Mouse (Mus musculus): Measurements from ENCODE around the gene Nav2. TPM values are rescaled to one million over a fixed set of nuclear protein-coding genes. Genes with fewer than 3 reads are reported as not detected.

Nav2 gene
- polyA plus RNA-seq, 1 experiment from 2014 or later, result 7.5 TPM

- Histone ChIP-seq H3K4me2 (ENCODE audit: low read depth, severe bottlenecking) (no peak overlapping the region), H3K36me3 (ENCODE audit: control insufficient read depth, insufficient read depth, low read length) (no peaks in the 10 kb centered on the region), H3K4me3 (ENCODE audit: low read depth, low read length) (no peak overlapping the region), H3K9me3 (ENCODE audit: control insufficient read depth, low read length) (no peaks in the 10 kb centered on the region), H3K4me1 (ENCODE audit: control insufficient read depth, insufficient read depth, low read length) (no peaks in the 10 kb centered on the region), H3K27ac (replicated peaks; ENCODE audit: low read depth, low read length) (peak overlapping the region; percentile 71), H3K27me3 (ENCODE audit: control insufficient read depth, insufficient read depth, low read length) (no peaks in the 10 kb centered on the region), H3K9ac (ENCODE audit: low read length) (no peak overlapping the region)
- 59% methylated on average over 11 of the region's 11 CpGs for WGBS
- DNase-seq (ENCODE audit: low spot score), result peak; percentile 36
- ATAC-seq (ENCODE audit: insufficient number of reproducible peaks, low FRiP score, low TSS enrichment, low read depth), result peak; percentile 83
These were observed 443.2 kb downstream of the Nav2 start for GRCm38 (mm10) chr7:49351596-49352258.

DNA sequence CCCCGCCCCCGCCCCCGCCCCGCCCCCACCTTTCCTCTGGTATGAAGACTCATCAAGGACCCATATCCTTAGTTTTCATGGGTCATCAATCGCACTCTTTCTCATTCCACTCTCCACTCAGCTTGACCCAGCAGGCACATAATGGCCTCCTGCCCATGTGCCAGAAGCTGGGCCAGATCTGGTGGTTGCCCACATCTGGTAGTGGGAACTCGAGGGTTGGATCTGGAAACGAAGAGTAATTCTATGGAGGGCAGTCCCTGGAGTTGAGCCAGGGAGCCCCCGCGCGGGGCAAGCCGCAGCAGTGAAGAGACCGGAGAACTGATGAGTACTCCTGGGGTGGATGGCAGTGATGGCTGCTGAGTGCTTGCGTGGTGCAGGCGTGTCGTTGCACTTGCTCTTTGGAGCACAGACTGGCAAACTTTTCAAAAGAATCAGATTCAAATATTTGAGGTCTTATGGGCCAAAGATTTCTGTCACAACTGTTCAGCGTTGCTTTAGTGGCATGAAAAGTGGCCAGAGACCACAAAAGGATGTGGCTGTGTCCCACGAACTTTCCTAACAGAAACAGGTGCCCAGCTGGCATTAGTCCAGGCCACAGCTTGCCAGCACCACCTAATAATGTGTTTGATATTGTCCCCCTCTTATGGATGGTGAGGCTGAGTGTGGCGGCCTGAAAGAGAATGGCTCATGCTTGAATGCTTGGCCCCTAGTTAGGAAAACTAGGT is 449.1 kb downstream of the Nav2 start:
- WGBS, result 88% methylated on average over 18 of the region's 18 CpGs
- no peaks in the 10 kb centered on the region for H3K9me3 ChIP-seq (ENCODE audit: control insufficient read depth, low read length)
- H3K4me2 ChIP-seq (ENCODE audit: low read depth, severe bottlenecking), result no peak overlapping the region
- ATAC-seq (ENCODE audit: insufficient number of reproducible peaks, low FRiP score, low TSS enrichment, low read depth) (no peak), DNase-seq (ENCODE audit: low spot score) (no peak)
- H3K9ac ChIP-seq (ENCODE audit: low read length), result no peak overlapping the region
- no peak overlapping the region for H3K27ac ChIP-seq (replicated peaks; ENCODE audit: low read depth, low read length)
- no peaks in the 10 kb centered on the region for H3K27me3 ChIP-seq (ENCODE audit: control insufficient read depth, insufficient read depth, low read length)
- no peak overlapping the region for H3K4me3 ChIP-seq (ENCODE audit: low read depth, low read length)
- H3K36me3 ChIP-seq (ENCODE audit: control insufficient read depth, insufficient read depth, low read length), result no peaks in the 10 kb centered on the region
- no peaks in the 10 kb centered on the region for H3K4me1 ChIP-seq (ENCODE audit: control insufficient read depth, insufficient read depth, low read length)

- Histone ChIP-seq H3K27me3 (ENCODE audit: control insufficient read depth, insufficient read depth, low read length) (no peaks in the 10 kb centered on the region), H3K9me3 (ENCODE audit: control insufficient read depth, low read length) (no peaks in the 10 kb centered on the region), H3K36me3 (ENCODE audit: control insufficient read depth, insufficient read depth, low read length) (no peaks in the 10 kb centered on the region), H3K9ac (ENCODE audit: low read length) (no peak overlapping the region), H3K27ac (replicated peaks; ENCODE audit: low read depth, low read length) (no peak overlapping the region), H3K4me1 (ENCODE audit: control insufficient read depth, insufficient read depth, low read length) (no peaks in the 10 kb centered on the region), H3K4me3 (ENCODE audit: low read depth, low read length) (no peak overlapping the region), H3K4me2 (ENCODE audit: low read depth, severe bottlenecking) (no peak overlapping the region)
- WGBS, result 87% methylated on average over 3 of the region's 3 CpGs
- ATAC-seq (ENCODE audit: insufficient number of reproducible peaks, low FRiP score, low TSS enrichment, low read depth), result no peak
- no peak for DNase-seq (ENCODE audit: low spot score)
These were observed 450.6 kb downstream of the Nav2 start for GRCm38 (mm10) chr7:49359120-49359519.

- Histone ChIP-seq H3K4me3 (ENCODE audit: low read depth, low read length) (no peak overlapping the region), H3K27ac (replicated peaks; ENCODE audit: low read depth, low read length) (no peak overlapping the region), H3K4me1 (ENCODE audit: control insufficient read depth, insufficient read depth, low read length) (no peaks in the 10 kb centered on the region), H3K36me3 (ENCODE audit: control insufficient read depth, insufficient read depth, low read length) (no peaks in the 10 kb centered on the region), H3K9ac (ENCODE audit: low read length) (no peak overlapping the region), H3K4me2 (ENCODE audit: low read depth, severe bottlenecking) (no peak overlapping the region), H3K9me3 (ENCODE audit: control insufficient read depth, low read length) (no peaks in the 10 kb centered on the region), H3K27me3 (ENCODE audit: control insufficient read depth, insufficient read depth, low read length) (no peaks in the 10 kb centered on the region)
- DNase-seq (ENCODE audit: low spot score) (no peak), ATAC-seq (ENCODE audit: insufficient number of reproducible peaks, low FRiP score, low TSS enrichment, low read depth) (no peak)
- WGBS, result 78% methylated on average over 3 of the region's 3 CpGs
These were observed 452.1 kb downstream of the Nav2 start for GRCm38 (mm10) chr7:49360597-49360996.

GRCm38 (mm10) chr7:49361465-49362090 is 453.1 kb downstream of the Nav2 start:
- Histone ChIP-seq H3K4me3 (ENCODE audit: low read depth, low read length) (no peak overlapping the region), H3K36me3 (ENCODE audit: control insufficient read depth, insufficient read depth, low read length) (no peaks in the 10 kb centered on the region), H3K4me2 (ENCODE audit: low read depth, severe bottlenecking) (no peak overlapping the region), H3K9ac (ENCODE audit: low read length) (no peak overlapping the region), H3K27me3 (ENCODE audit: control insufficient read depth, insufficient read depth, low read length) (no peaks in the 10 kb centered on the region), H3K4me1 (ENCODE audit: control insufficient read depth, insufficient read depth, low read length) (no peaks in the 10 kb centered on the region), H3K9me3 (ENCODE audit: control insufficient read depth, low read length) (no peaks in the 10 kb centered on the region), H3K27ac (replicated peaks; ENCODE audit: low read depth, low read length) (no peak overlapping the region)
- no peak for DNase-seq (ENCODE audit: low spot score)
- ATAC-seq (ENCODE audit: insufficient number of reproducible peaks, low FRiP score, low TSS enrichment, low read depth), result no peak
- 82% methylated on average over 9 of the region's 9 CpGs for WGBS

DNA sequence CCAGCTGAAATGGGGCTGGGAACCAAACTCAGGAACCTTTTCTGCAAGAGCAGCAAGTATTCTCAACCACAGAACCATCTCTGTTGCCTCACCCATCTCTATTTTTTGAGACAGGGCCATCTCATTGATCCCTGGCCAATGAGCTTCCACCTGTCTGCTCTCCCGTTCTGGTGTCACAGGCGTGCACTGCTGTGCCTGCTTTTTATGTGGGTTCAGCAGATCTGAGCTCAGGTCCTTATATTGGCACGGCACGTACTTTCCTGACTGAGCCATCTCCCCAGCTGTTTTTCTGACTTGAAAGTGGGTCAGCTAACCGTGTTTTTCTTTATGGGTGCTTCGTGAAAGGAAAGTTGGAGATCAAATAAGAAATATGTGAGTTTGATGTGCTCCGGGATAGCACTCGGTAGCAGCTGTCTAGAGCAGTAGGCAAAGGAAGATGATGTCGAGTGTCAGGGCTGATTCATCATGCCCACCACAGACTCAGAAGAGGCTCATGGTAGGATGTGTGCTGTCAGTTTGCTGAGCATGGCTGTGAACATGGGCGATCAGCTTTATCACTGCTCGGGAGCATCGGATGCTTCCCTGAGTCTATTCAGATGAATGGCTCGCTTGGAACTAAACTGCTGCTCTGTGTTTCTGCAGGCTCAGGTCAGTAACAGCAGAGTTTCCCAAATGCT is 456.1 kb downstream of the Nav2 start:
- H3K27ac ChIP-seq (replicated peaks; ENCODE audit: low read depth, low read length), result no peak overlapping the region
- H3K4me2 ChIP-seq (ENCODE audit: low read depth, severe bottlenecking), result no peak overlapping the region
- no peak overlapping the region for H3K4me3 ChIP-seq (ENCODE audit: low read depth, low read length)
- DNase-seq (ENCODE audit: low spot score) (no peak), ATAC-seq (ENCODE audit: insufficient number of reproducible peaks, low FRiP score, low TSS enrichment, low read depth) (no peak)
- no peaks in the 10 kb centered on the region for H3K27me3 ChIP-seq (ENCODE audit: control insufficient read depth, insufficient read depth, low read length)
- no peak overlapping the region for H3K9ac ChIP-seq (ENCODE audit: low read length)
- WGBS, result 92% methylated on average over 13 of the region's 13 CpGs
- no peaks in the 10 kb centered on the region for H3K4me1 ChIP-seq (ENCODE audit: control insufficient read depth, insufficient read depth, low read length)
- H3K36me3 ChIP-seq (ENCODE audit: control insufficient read depth, insufficient read depth, low read length), result no peaks in the 10 kb centered on the region
- H3K9me3 ChIP-seq (ENCODE audit: control insufficient read depth, low read length), result no peaks in the 10 kb centered on the region

- no peak for ATAC-seq (ENCODE audit: insufficient number of reproducible peaks, low FRiP score, low TSS enrichment, low read depth)
- Histone ChIP-seq H3K9me3 (ENCODE audit: control insufficient read depth, low read length) (no peaks in the 10 kb centered on the region), H3K4me2 (ENCODE audit: low read depth, severe bottlenecking) (no peak overlapping the region), H3K36me3 (ENCODE audit: control insufficient read depth, insufficient read depth, low read length) (no peaks in the 10 kb centered on the region), H3K27me3 (ENCODE audit: control insufficient read depth, insufficient read depth, low read length) (no peaks in the 10 kb centered on the region), H3K4me3 (ENCODE audit: low read depth, low read length) (no peak overlapping the region), H3K27ac (replicated peaks; ENCODE audit: low read depth, low read length) (no peak overlapping the region), H3K4me1 (ENCODE audit: control insufficient read depth, insufficient read depth, low read length) (no peaks in the 10 kb centered on the region), H3K9ac (ENCODE audit: low read length) (no peak overlapping the region)
- DNase-seq (ENCODE audit: low spot score), result no peak
- 70% methylated on average over 5 of the region's 5 CpGs for whole genome bisulfite sequencing
These were observed 460.1 kb downstream of the Nav2 start for GRCm38 (mm10) chr7:49368590-49368989.

DNA sequence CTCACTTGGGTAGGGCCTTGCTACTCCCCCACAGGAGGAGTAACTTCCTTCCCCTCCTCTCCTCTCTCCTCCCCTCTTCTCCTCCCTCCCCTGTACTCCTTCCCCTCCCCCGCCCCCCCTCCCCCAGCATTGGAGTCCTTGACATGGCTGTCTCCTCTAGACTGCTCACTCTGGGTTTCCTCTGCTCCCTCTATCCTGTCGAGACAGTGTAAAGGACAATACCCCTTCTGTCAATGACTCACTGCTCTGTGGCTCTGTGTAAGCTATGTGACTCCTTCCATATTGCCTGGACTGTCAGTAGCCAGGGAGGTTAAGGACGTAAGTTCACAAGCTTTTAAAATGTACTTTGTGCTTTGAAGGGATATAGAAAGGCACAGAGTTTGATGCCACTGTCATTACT is 460.5 kb downstream of the Nav2 start:
- Histone ChIP-seq H3K27me3 (ENCODE audit: control insufficient read depth, insufficient read depth, low read length) (no peaks in the 10 kb centered on the region), H3K4me1 (ENCODE audit: control insufficient read depth, insufficient read depth, low read length) (no peaks in the 10 kb centered on the region), H3K36me3 (ENCODE audit: control insufficient read depth, insufficient read depth, low read length) (no peaks in the 10 kb centered on the region), H3K27ac (replicated peaks; ENCODE audit: low read depth, low read length) (no peak overlapping the region), H3K4me3 (ENCODE audit: low read depth, low read length) (no peak overlapping the region), H3K4me2 (ENCODE audit: low read depth, severe bottlenecking) (no peak overlapping the region), H3K9me3 (ENCODE audit: control insufficient read depth, low read length) (no peaks in the 10 kb centered on the region), H3K9ac (ENCODE audit: low read length) (no peak overlapping the region)
- ATAC-seq (ENCODE audit: insufficient number of reproducible peaks, low FRiP score, low TSS enrichment, low read depth) (no peak), DNase-seq (ENCODE audit: low spot score) (no peak)
- WGBS, result 59% methylated on average over 2 of the region's 3 CpGs
